Mouse (Mus musculus) embryonic facial prominence, embryonic 13.5 days (tissue): ENCODE data around the gene Iars. TPM values are rescaled to one million over a fixed set of nuclear protein-coding genes. Genes with fewer than 3 reads are reported as not detected.

Experiments
- polyA plus RNA-seq: library from polyadenylated mRNA; unstranded; fragments of >200 nt; fragmentation: Nextera tagmentation; extraction: Ambion mirVana; gene quantifications from 2 replicates; pipeline ENCODE4 v1.2.1, GENCODE M21; 2015

Iars gene
- polyA plus RNA-seq, 1 experiment from 2014 or later = 66.6 TPM

Other genes starting within 250 kb of the Iars start
- 1.4 and 2.7 TPM in 2 replicates for gene Tes3-ps, start 188.8 kb upstream of the Iars start, polyA plus RNA-seq
- 1.3 and 1.4 TPM in 2 replicates for gene Ecm2, start 177.3 kb upstream of the Iars start, polyA plus RNA-seq
- gene Aspn, start 137.7 kb upstream of the Iars start, polyA plus RNA-seq = 62.9 and 89.3 TPM in 2 replicates
- 14.6 and 18.8 TPM in 2 replicates for gene Omd, start 99.6 kb upstream of the Iars start, polyA plus RNA-seq
- gene Ogn, start 74.1 kb upstream of the Iars start, polyA plus RNA-seq = 90.4 and 112 TPM in 2 replicates
- 27.2 and 29.4 TPM in 2 replicates for gene Cenpp, start 29.3 kb upstream of the Iars start, polyA plus RNA-seq
- gene Nol8, start 29.0 kb upstream of the Iars start, polyA plus RNA-seq = 17.1 and 17.5 TPM in 2 replicates
- gene Gm30302, start 116.9 kb downstream of the Iars start, polyA plus RNA-seq = not detected in 2 replicates